Mouse (Mus musculus) adrenal gland, postnatal 14 days (tissue): ENCODE measurements around the gene Rasl11b. TPM values are rescaled to one million over a fixed set of nuclear protein-coding genes. Genes with fewer than 3 reads are reported as not detected.
A peak's percentile ranks its signal among the peaks of the same experiment; 100 is the strongest.

Source experiments
- DNase-seq: peaks from one replicate; pipeline ENCODE4 v3.0.0; 2021; ENCODE audit warnings: mixed read lengths
- total RNA-seq: library from RNA; stranded (reverse); gene quantifications from 2 replicates; pipeline ENCODE4 v1.2.3, GENCODE M21; 2021

Gene Rasl11b
- total RNA-seq, 1 experiment from 2014 or later, result 16.0 TPM

DNA sequence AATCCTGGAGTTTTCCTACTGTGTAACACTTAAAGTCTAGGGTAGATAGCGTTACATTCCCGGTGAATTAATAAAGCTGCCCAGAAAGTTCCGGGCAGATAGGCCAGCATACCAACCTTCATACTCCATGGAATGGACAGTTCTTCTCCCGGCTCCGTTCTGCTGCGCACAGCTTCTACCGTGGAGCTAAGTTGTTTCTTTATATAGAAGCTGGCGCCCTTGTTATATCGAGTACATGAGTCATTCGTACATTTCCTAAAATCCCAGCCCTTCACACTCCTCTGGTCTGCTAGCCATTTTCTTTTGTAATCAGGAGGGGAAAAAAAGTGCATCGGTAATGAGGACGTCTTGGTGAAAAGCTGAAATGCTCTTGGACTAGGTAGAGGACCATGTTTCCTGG lies 7.0 kb upstream of the Rasl11b start:
- DNase-seq, result no peak

DNA sequence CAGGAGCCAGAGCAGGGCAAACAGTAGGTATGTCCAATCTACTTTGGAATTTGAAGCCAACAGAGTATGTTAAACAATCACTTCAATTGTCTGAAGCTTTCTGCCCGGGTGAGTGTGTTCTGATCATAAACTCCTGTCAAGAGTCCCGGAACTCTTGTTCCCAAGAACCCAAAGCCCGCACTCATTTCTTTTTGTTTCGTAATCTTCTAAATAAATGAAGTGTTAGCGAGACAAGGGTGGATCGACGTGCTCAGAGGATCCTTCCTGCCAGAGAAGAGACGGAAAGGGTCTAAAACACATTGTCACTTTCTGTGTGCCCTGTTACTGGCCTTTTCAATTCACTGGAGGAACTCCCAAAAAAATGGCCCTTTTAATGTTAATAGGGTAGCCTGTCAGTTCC lies 6.2 kb upstream of the Rasl11b start:
- DNase-seq, result no peak

DNA sequence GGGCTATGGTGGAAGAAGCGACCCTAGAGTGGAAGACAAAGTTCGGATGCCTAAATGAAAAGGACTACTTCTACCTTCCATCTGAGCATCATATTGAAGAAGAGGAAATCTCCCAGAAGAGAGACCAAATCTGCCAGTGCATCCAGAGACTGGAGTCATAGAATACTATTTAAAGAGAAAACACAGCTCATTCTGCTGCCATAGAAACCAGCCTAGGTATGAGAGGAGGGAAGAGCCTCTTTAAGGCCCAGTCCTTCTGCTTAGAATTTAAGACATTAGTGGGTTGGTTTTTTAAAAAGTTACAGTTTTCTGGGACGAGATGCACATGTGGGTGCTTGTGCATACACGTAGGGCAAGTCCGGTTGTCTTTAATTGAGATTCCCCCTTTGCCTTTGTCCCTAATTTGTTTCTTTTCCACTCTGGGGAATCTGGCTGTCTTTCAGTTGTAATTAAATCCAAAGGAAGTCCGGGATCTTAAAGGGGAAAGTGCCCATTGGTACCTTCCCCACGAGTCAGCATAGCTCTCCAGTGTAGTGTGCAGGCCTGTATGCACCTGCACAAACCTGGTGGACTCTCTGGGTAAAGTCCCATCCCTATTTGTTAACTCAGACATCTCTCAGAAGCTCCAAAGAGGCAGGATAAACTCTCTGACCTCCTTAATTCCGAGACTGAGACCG lies 5.5 kb upstream of the Rasl11b start:
- no peak for DNase-seq

DNA sequence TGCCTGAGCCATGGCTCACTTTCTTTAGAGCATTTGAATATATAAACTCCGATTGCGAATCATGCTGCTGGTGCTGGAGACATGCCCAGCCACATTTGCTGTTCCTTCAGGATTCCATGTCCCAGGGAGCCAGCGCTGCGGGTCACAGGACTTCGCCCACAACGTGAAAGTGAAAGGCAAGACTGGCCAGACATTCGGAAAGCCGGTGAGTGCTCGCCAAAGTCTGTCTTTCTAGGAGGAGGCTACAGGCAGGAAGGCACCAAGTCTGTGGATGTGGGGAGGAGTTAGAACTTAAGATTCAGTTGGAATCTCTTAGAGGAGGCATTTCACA lies 5.0 kb upstream of the Rasl11b start:
- peak; percentile 21 for DNase-seq

- no peak for DNase-seq
Observed at GRCm38 (mm10) chr5:74190911-74191310, 4.2 kb upstream of the Rasl11b start.

- no peak for DNase-seq
Observed at GRCm38 (mm10) chr5:74193008-74193407, 2.1 kb upstream of the Rasl11b start.

- DNase-seq, result no peak
Observed at GRCm38 (mm10) chr5:74193626-74194025, 1.5 kb upstream of the Rasl11b start.

DNA sequence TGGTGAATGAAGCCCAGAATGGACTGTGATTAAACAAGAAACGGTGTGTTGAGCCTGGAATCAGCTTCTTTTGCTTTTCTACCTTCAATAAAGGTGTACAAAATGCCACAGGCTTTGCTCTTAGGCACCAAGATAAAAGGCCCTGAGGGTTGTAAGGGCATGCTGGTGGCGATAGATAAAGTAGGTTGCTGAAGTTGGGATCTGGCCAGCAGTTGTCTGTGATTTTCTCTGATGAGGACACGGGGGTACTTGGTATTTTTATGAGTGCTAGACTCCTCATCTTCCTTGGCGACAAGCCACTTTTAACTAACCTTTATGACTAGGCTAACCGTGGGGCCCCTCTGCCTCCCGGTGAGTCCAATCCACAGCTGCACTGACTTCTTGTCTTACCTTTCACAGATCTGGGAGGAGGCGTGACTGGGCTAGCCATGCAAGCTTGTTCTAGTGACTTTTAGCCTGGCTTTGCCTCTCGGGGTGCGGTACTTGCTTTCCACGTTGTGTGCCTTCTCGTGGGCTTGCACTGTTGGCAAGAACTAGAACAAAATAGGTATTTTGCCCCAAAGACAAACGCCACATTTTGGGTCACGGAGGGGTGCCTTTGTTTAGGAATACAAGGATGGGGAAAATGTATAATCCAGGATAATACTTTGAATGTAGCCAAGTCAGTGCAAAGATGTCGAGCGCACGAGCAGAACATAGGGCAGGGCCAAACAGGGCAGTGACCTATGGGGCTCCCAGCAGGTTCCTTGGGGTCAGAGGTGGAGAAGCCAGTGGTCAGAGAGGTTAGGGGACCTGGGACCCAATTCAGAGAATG lies 852 bp upstream of the Rasl11b start:
- DNase-seq, result no peak

- DNase-seq, result no peak
Observed at GRCm38 (mm10) chr5:74195614-74196306, 674 bp downstream of the Rasl11b start.

DNA sequence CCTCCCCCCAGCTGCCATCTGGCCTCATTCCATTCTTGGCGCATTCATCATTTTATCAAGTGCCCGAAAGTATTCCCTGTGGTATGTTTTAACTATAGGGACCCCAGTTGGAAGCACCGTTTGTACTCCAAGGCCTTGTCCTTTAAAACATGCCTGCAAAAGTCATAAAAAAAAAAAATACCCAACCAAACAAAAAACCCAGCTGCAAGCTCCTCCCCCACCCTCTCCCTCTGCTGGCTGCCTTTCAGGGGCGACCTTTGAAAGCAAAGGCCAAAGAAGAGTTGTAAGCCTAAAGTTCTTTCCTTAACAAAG lies 1.2 kb downstream of the Rasl11b start:
- peak; percentile 70 for DNase-seq

DNA sequence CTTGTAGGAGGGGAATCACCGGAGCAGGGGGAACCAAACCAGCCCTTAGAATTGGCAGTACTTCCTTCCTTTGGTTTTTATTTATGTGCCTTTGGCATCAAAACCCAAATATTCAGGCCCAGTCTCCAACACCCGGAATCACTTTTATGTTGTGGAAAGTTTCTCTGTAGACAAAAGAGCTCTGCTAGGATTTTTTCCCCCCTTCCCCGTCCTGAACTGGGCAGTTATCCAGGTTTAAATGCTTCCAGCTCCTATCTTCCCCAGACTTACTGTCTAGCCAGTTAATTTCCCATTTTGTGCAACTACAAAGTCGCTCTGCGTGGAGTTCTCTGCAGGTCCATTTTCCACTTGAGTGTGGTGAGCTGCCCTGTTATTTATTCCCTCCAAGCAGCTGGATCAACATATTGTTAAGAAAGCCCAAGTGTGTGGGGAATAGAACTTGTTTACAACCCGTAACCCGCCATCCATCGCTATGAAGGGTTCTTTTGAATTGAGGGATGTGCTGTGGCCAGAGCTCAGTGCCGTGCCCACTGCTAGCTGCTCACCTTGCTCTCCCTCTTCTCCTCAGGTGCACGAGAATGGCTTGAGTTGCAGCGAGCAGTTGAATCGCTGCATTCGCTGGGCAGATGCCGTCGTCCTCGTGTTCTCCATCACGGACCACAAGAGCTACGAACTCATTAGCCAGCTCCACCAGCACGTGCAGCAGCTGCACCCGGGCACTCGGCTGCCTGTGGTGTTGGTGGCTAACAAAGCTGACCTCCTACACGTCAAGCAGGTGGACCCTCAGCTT lies 2.6 kb downstream of the Rasl11b start:
- no peak for DNase-seq

DNA sequence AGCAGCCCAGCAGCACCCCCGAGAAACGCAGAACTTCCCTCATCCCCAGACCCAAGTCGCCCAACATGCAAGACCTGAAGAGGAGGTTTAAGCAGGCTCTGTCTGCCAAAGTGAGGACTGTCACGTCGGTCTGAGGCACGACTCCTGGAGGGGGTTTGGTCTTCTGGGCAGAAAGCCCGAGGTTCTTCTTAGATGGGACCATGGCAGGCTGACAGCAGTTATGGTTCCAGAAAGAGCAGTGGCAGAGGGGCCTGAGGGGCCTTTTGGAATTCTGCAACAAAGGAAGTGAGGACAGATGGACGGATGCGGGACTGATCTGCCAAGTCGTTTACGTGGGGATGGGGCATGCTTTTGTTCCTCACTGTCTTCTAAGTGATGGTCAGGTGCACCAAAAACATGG lies 3.4 kb downstream of the Rasl11b start:
- DNase-seq, result no peak

- no peak for DNase-seq
Observed at GRCm38 (mm10) chr5:74199793-74200192, 4.7 kb downstream of the Rasl11b start.

DNA sequence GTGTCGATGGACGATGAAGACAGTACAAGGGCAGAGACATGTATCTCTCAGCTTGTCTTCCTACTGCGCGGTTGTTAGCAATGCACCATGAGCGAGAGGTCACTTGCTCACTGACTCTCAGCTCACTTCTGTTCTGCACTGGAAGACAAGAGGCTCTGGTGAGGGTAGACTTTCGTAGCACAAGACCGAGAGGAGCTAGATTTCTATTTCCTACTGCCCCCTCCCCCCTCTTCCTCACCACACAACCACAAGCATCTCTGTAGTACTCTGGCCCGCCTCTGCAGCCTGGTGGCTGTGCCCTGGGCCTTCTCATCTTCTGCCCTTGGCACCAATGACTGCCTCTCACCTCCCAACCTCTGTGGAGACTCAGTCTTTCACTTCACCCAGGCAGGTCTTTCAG lies 5.4 kb downstream of the Rasl11b start:
- no peak for DNase-seq

- no peak for DNase-seq
Observed at GRCm38 (mm10) chr5:74201570-74202357, 6.7 kb downstream of the Rasl11b start.

DNA sequence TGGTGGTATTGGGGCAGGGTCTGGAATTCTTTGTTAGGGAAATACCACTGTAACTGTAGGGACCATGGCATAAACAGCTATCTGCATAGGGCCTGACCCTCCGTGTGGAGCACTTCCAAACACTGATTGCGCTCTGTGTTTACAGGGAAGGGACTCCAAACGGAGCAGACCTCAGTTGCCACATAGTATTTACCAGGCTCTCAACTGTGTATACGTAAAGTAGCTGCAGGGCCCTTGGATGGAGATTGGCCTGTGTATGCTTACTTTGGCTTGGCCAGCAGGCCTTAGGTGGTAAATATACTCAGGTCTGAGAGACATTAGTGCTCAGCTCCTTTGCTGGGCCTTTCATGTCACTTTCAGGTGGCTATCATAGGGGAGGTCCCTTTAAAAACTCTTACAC lies 7.4 kb downstream of the Rasl11b start:
- no peak for DNase-seq

DNA sequence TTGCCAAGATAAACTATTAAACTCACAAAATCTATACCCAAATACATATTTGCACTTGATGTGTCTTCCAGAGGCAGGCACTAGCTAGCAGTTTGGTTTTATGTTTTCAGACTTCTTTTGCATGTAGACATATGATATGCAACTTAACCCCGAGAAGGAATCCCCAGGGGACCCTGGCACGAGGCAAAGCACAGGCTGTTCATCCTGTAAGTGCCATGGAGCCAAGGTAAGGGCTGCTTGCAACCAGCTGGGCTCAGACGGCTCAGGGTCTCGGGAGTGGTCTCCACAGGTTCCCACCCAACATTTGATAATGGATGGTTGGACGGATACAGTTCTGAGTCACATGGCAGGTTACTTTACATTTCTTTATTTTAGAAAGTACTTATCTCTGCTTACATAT lies 9.4 kb downstream of the Rasl11b start:
- no peak for DNase-seq

GRCm38 (mm10) chr5:74205509-74205908 lies 10.4 kb downstream of the Rasl11b start:
- DNase-seq, result peak; percentile 75

GRCm38 (mm10) chr5:74206038-74206437 lies 11.0 kb downstream of the Rasl11b start:
- DNase-seq, result no peak

DNA sequence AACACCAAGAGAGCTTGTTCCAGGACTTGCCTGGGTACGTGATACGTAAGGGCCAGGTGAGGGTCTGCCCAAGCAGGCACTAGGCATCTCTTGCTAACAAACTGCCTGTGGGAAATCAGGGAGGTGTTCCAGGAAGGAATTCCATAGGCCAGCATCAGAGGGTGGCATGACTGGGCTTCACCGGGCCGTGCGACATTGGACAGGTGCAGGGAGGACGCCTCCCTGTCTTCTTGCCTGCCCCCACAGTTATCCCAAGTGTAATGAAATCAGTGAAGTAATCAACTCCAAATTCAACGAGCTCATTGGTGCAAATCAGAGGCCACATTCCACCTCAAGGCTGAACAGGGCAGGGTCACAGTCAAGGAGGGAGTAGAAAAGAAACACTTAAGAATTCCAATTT lies 11.6 kb downstream of the Rasl11b start:
- no peak for DNase-seq

GRCm38 (mm10) chr5:74207209-74207608 lies 12.1 kb downstream of the Rasl11b start:
- DNase-seq, result no peak

- DNase-seq, result no peak
Observed at GRCm38 (mm10) chr5:74208438-74208837, 13.4 kb downstream of the Rasl11b start.
